Mouse (Mus musculus): Measurements from ENCODE around the gene Krt84.

Gene Krt84

GRCm38 (mm10) chr15:101495266-101495665 lies 37.4 kb downstream of the Krt84 start:
- DNase-seq (ENCODE audit: low read depth, low spot score), result no peak

- no peak for DNase-seq (ENCODE audit: low read depth, low spot score)
These were observed 38.4 kb downstream of the Krt84 start for GRCm38 (mm10) chr15:101494203-101494602.

GRCm38 (mm10) chr15:101493713-101494112 lies 38.9 kb downstream of the Krt84 start:
- DNase-seq (ENCODE audit: low read depth, low spot score), result no peak

- DNase-seq (ENCODE audit: low read depth, low spot score), result no peak
These were observed 39.9 kb downstream of the Krt84 start for GRCm38 (mm10) chr15:101492718-101493117.

- DNase-seq (ENCODE audit: low read depth, low spot score), result no peak
These were observed 41.2 kb downstream of the Krt84 start, which contains the start of gene Krt83 for GRCm38 (mm10) chr15:101491431-101491830. Krt83 (minus strand) TSS chr15:101491512.

GRCm38 (mm10) chr15:101485911-101486635 lies 46.5 kb downstream of the Krt84 start:
- no peak for DNase-seq (ENCODE audit: low read depth, low spot score)

GRCm38 (mm10) chr15:101484939-101485338 lies 47.7 kb downstream of the Krt84 start:
- DNase-seq (ENCODE audit: low read depth, low spot score), result no peak

GRCm38 (mm10) chr15:101483646-101484045 lies 49.0 kb downstream of the Krt84 start:
- no peak for DNase-seq (ENCODE audit: low read depth, low spot score)

GRCm38 (mm10) chr15:101482056-101482455 lies 50.6 kb downstream of the Krt84 start:
- no peak for DNase-seq (ENCODE audit: low read depth, low spot score)

GRCm38 (mm10) chr15:101479666-101480060 lies 53.0 kb downstream of the Krt84 start:
- DNase-seq (ENCODE audit: low read depth, low spot score), result no peak

- DNase-seq (ENCODE audit: low read depth, low spot score), result no peak
These were observed 53.5 kb downstream of the Krt84 start for GRCm38 (mm10) chr15:101479007-101479665.
